Mouse (Mus musculus) heart, postnatal 0 days (tissue): ENCODE data around the gene Il2rb.

ENCODE experiments used
- CTCF ChIP-seq: IDR thresholded peaks from 2 replicates; pipeline ENCODE4 v1.5.1; 2016; ENCODE audit warnings: antibody characterized with exemption, control low read depth, low read depth
- EP300 ChIP-seq: IDR thresholded peaks from 2 replicates; pipeline ENCODE4 v1.6.1; 2016; ENCODE audit warnings: antibody characterized with exemption, low read depth

GRCm38 (mm10) chr15:78475604-78476031, 19.5 kb downstream of the Il2rb start:
- TF ChIP-seq CTCF (no peak), EP300 (no peak)
